Mouse (Mus musculus): Measurements from ENCODE around the gene Herc4. TPM values are rescaled to one million over a fixed set of nuclear protein-coding genes. Genes with fewer than 3 reads are reported as not detected.

The Herc4 gene
- polyA plus RNA-seq, 2 experiments: 21.5 to 33.7 TPM

DNA sequence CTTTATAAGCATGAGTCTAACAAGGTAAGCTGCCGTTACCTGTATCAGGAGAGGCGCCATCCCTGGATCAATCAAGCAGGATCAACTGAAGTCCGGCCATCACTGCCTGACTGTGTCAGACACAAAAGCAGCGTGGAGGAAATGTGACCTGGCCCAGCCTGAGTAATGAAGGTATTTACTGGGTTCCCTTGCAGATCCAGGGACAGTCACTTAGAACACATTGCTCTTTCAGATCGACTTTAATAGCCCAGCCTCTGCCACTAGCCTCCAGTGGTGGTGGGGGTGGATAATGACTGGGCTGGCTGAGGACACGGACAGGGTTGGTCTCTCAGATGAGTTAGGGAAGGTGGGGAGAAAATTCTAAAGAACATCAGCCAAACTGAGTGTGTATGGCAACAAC lies 34.7 kb upstream of the Herc4 start:
- H3K4me3 ChIP-seq (ENCODE audit: insufficient read depth in 1 of 2, low read depth in 2 of 2, low read length in 2 of 2): no peak overlapping the region
- no peaks in the 10 kb centered on the region for H3K9me3 ChIP-seq (ENCODE audit: control insufficient read depth, low read length)
- no peak overlapping the region for H3K4me2 ChIP-seq (ENCODE audit: low read depth)
- no peak for DNase-seq (ENCODE audit: low read depth in 3 of 3, low spot score in 3 of 3)
- H3K27me3 ChIP-seq (ENCODE audit: control insufficient read depth, insufficient read depth, low read length): no peaks in the 10 kb centered on the region
- no peaks in the 10 kb centered on the region for H3K4me1 ChIP-seq (replicated peaks; ENCODE audit: control insufficient read depth in 2 of 2, insufficient read depth in 2 of 2, low read length in 1 of 2)
- no peaks in the 10 kb centered on the region for H3K36me3 ChIP-seq (replicated peaks; ENCODE audit: control insufficient read depth, insufficient read depth, low read depth)
- WGBS (ENCODE audit: insufficient replicate concordance): 64% methylated on average over 6 of the region's 6 CpGs
- no peak overlapping the region for H3K27ac ChIP-seq
- H3K9ac ChIP-seq (replicated peaks): no peak overlapping the region
- no peak for ATAC-seq (ENCODE audit: insufficient read depth)
- TF ChIP-seq EP300 (IDR thresholded peaks at IDR 0.05; ENCODE audit: low read depth) (no peak), CTCF (IDR thresholded peaks at IDR 0.05; ENCODE audit: low read depth) (no peak)

GRCm38 (mm10) chr10:63221081-63221783 lies 22.4 kb upstream of the Herc4 start:
- ATAC-seq (ENCODE audit: insufficient read depth) (no peak), DNase-seq (ENCODE audit: low read depth in 3 of 3, low spot score in 3 of 3) (no peak)
- Histone ChIP-seq H3K4me3 (ENCODE audit: insufficient read depth in 1 of 2, low read depth in 2 of 2, low read length in 2 of 2) (no peak overlapping the region), H3K27me3 (ENCODE audit: control insufficient read depth, insufficient read depth, low read length) (no peaks in the 10 kb centered on the region), H3K9me3 (ENCODE audit: control insufficient read depth, low read length) (no peaks in the 10 kb centered on the region), H3K4me2 (ENCODE audit: low read depth) (no peak overlapping the region), H3K4me1 (replicated peaks; ENCODE audit: control insufficient read depth in 2 of 2, insufficient read depth in 2 of 2, low read length in 1 of 2) (no peaks in the 10 kb centered on the region), H3K36me3 (replicated peaks; ENCODE audit: control insufficient read depth, insufficient read depth, low read depth) (no peaks in the 10 kb centered on the region), H3K9ac (replicated peaks) (no peak overlapping the region), H3K27ac (no peak overlapping the region)
- 66% methylated on average over 7 of the region's 7 CpGs for WGBS (ENCODE audit: insufficient replicate concordance)
- TF ChIP-seq EP300 (IDR thresholded peaks at IDR 0.05; ENCODE audit: low read depth) (no peak), CTCF (IDR thresholded peaks at IDR 0.05; ENCODE audit: low read depth) (no peak)

- WGBS (ENCODE audit: insufficient replicate concordance): 63% methylated on average over 12 of the region's 12 CpGs
- Histone ChIP-seq H3K4me1 (replicated peaks; ENCODE audit: control insufficient read depth in 2 of 2, insufficient read depth in 2 of 2, low read length in 1 of 2) (no peaks in the 10 kb centered on the region), H3K36me3 (replicated peaks; ENCODE audit: control insufficient read depth, insufficient read depth, low read depth) (no peaks in the 10 kb centered on the region), H3K27ac (no peak overlapping the region), H3K27me3 (ENCODE audit: control insufficient read depth, insufficient read depth, low read length) (no peaks in the 10 kb centered on the region), H3K4me2 (ENCODE audit: low read depth) (no peak overlapping the region), H3K4me3 (ENCODE audit: insufficient read depth in 1 of 2, low read depth in 2 of 2, low read length in 2 of 2) (no peak overlapping the region), H3K9ac (replicated peaks) (no peak overlapping the region), H3K9me3 (ENCODE audit: control insufficient read depth, low read length) (no peaks in the 10 kb centered on the region)
- DNase-seq (ENCODE audit: low read depth in 3 of 3, low spot score in 3 of 3) (no peak), ATAC-seq (ENCODE audit: insufficient read depth) (no peak)
- TF ChIP-seq EP300 (IDR thresholded peaks at IDR 0.05; ENCODE audit: low read depth) (no peak), CTCF (IDR thresholded peaks at IDR 0.05; ENCODE audit: low read depth) (no peak)
These were observed 19.3 kb upstream of the Herc4 start for GRCm38 (mm10) chr10:63224341-63224740.

DNA sequence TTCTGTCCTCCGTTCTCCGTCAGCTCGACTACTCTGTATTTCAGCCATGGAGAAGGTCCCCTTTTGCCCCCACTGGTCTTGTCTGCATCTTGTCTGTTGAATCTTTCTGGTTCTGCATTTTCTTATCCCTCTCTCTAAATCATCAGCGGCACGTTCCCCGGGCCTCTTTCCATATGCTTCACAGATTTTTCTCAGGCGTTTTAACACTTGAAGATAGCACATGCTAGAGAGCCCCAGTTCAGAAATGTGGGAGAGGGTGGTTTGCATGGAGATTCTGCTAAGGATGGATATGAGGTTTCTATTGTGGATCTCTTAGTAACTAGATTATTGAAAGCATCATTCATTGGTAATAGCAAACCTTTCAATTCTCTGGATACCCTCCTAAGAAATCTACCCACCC lies 13.3 kb upstream of the Herc4 start:
- WGBS (ENCODE audit: insufficient replicate concordance): 76% methylated on average over 7 of the region's 7 CpGs
- no peaks in the 10 kb centered on the region for H3K36me3 ChIP-seq (replicated peaks; ENCODE audit: control insufficient read depth, insufficient read depth, low read depth)
- H3K4me1 ChIP-seq (replicated peaks; ENCODE audit: control insufficient read depth in 2 of 2, insufficient read depth in 2 of 2, low read length in 1 of 2): no peaks in the 10 kb centered on the region
- no peaks in the 10 kb centered on the region for H3K27me3 ChIP-seq (ENCODE audit: control insufficient read depth, insufficient read depth, low read length)
- H3K4me3 ChIP-seq (ENCODE audit: insufficient read depth in 1 of 2, low read depth in 2 of 2, low read length in 2 of 2): no peak overlapping the region
- no peak overlapping the region for H3K27ac ChIP-seq
- ATAC-seq (ENCODE audit: insufficient read depth): no peak
- H3K9me3 ChIP-seq (ENCODE audit: control insufficient read depth, low read length): no peaks in the 10 kb centered on the region
- no peak overlapping the region for H3K9ac ChIP-seq (replicated peaks)
- no peak overlapping the region for H3K4me2 ChIP-seq (ENCODE audit: low read depth)
- TF ChIP-seq EP300 (IDR thresholded peaks at IDR 0.05; ENCODE audit: low read depth) (no peak), CTCF (IDR thresholded peaks at IDR 0.05; ENCODE audit: low read depth) (no peak)
- no peak for DNase-seq (ENCODE audit: low read depth in 3 of 3, low spot score in 3 of 3)

GRCm38 (mm10) chr10:63230854-63231253 lies 12.8 kb upstream of the Herc4 start:
- Histone ChIP-seq H3K9me3 (ENCODE audit: control insufficient read depth, low read length) (no peaks in the 10 kb centered on the region), H3K27ac (no peak overlapping the region), H3K9ac (replicated peaks) (no peak overlapping the region), H3K4me3 (ENCODE audit: insufficient read depth in 1 of 2, low read depth in 2 of 2, low read length in 2 of 2) (no peak overlapping the region), H3K27me3 (ENCODE audit: control insufficient read depth, insufficient read depth, low read length) (no peaks in the 10 kb centered on the region), H3K4me2 (ENCODE audit: low read depth) (no peak overlapping the region), H3K36me3 (replicated peaks; ENCODE audit: control insufficient read depth, insufficient read depth, low read depth) (no peaks in the 10 kb centered on the region), H3K4me1 (replicated peaks; ENCODE audit: control insufficient read depth in 2 of 2, insufficient read depth in 2 of 2, low read length in 1 of 2) (no peaks in the 10 kb centered on the region)
- 21% methylated on average over 4 of the region's 5 CpGs for WGBS (ENCODE audit: insufficient replicate concordance)
- no peak for DNase-seq (ENCODE audit: low read depth in 3 of 3, low spot score in 3 of 3)
- TF ChIP-seq EP300 (IDR thresholded peaks at IDR 0.05; ENCODE audit: low read depth) (no peak), CTCF (IDR thresholded peaks at IDR 0.05; ENCODE audit: low read depth) (no peak)
- no peak for ATAC-seq (ENCODE audit: insufficient read depth)
